Mouse (Mus musculus): ENCODE measurements around the gene Hist1h2ab.
"Not testable (repeated sequence)": the region's sequence is repeated elsewhere in the genome, so short reads cannot be mapped to it uniquely, and the experiment has no call there.

The Hist1h2ab gene

DNA sequence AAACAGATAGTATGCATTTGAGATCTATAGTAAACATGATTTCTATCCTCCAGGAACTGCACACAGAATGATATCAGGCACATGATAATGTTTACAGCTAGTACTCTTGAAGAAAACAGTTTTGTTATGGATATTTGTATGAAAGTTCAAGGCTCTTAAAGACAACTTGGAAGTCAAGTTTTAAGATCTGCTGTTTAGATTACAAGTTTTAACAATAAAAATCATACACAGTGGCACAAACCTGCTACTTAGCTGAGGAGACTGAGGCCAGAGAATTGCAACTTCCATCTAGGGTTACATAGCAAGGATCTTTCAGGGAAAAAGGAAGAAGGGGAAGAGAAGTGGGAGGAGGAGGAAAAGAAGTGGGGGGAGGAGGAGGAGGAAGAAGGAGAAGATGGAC, 4.1 kb downstream of the Hist1h2ab start:
- no peak for DNase-seq

DNA sequence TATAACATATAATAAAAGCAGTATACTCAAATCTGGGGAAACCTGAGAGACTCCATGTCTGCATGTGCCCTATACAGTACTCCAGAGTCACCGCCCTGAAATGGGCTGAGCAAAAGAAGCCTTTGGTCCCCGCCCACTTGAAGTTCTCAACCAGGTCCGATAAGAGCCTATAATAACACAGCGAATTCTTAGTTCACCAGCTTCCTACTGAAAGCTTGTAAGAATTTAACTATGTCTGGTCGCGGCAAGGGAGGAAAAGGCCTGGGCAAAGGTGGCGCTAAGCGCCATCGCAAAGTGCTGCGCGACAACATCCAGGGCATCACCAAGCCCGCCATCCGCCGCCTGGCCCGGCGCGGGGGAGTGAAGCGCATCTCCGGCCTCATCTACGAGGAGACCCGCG, 5.9 kb downstream of the Hist1h2ab start, which contains the start of gene Hist1h4b:
Gene Hist1h4b, plus strand, starts transcription at position 224 of the 400 bp plus-strand sequence.
- DNase-seq: peak; percentile 92 to 94

DNA sequence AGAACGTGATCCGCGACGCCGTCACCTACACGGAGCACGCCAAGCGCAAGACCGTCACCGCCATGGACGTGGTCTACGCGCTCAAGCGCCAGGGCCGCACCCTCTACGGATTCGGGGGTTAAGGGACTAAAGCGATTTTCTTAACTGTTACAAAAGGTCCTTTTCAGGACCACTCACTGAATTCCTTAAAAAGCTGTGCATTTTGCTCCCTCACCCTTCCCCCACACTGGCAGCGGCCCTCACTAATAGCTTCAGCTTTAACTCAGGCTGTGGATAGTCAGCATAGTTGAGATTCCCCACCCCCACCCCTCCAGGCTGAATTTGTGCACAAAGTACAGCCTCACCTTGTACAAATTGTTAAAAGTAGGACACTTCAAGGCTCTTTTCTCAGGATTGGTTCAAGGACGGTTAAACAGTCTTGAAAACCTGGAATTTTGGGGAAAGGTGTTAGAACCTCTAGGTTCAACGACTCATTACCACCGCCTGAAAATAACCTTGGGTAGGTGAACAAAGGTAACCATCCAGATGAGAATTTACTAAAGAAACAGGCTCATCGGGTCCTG, 6.4 kb downstream of the Hist1h2ab start:
- peak in 1 of 2 experiments; percentile 30 for DNase-seq

GRCm38 (mm10) chr13:23757921-23758320, 7.0 kb downstream of the Hist1h2ab start:
- no peak for DNase-seq

GRCm38 (mm10) chr13:23759251-23759771, 8.4 kb downstream of the Hist1h2ab start:
- no peak for DNase-seq

DNA sequence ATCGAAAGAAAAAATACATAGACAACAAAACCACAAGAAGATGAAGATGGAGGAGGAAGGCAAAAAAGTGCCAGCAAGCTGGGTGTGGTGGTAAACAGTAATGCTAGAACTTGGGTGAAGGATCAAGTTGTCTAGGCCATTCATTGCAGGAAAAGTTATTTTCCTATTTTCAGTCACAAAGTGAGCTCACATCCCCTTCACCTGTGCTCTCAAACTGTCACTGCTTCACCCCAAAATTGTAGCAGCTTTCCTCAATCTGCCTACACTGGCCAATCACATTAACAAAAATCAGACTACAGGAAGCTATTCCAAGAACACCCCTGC, 9.0 kb downstream of the Hist1h2ab start:
- no peak for DNase-seq

GRCm38 (mm10) chr13:23760240-23760971, 9.5 kb downstream of the Hist1h2ab start:
- no peak for DNase-seq

DNA sequence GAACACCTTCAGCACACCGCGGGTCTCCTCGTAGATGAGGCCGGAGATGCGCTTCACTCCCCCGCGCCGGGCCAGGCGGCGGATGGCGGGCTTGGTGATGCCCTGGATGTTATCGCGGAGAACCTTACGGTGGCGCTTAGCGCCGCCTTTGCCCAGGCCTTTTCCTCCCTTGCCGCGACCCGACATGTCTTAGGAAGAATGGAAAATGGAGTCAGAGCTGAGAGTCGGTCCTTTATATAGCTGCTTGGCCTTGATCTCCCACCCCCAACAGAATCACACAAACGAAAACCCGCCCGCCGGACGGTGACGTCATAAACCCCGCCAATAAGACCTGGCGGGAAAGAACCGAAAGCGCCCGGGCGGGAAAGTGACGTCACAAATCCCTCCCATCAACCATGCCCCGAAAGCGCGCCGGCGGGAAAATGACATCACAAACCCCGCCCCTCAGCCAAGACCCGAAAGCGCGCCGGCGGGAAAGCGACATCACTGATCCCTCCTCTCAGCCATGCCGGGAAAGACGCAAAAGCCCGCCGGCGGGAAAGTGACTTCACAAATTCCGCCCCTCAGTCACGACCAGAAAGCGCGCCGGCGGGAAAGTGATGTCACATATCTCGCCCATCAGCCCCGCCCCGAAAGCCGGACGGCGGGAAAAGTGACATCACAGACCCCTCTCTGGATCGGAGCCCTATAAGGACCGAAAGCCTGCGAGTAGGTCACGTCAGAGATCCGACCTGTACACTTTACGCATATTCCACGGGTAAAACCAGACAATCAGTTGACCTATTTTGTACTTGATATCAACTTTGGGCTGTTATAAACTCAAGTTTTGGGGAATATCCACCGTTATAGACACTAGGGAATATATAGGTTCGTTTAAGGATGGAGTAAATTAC, 10.3 kb downstream of the Hist1h2ab start, which contains the start of gene Hist1h4a:
Gene Hist1h4a, minus strand, starts transcription at position 259 of the 893 bp plus-strand sequence.
- DNase-seq: peak; percentile 99

GRCm38 (mm10) chr13:23761871-23762821, 11.2 kb downstream of the Hist1h2ab start, which contains the start of gene Hist1h3a:
Hist1h3a (minus strand) TSS chr13:23762386.
- peak; percentile 55 to 68 for DNase-seq

DNA sequence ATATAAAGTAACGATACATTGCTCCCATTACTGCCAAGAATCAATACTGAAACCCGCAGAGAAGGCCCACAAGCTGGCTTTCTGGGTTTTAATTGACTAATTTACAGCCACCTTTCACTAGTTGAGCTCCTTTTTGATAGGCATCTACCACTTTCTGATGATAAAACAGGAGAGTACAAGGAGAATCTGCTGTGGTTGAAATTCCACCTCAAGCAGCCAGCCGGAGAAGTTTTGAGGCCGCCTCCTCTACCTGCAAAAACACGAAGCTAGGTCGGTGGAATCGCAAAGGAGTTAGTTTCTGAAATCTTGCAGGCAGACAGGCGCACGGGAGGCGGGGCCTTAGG, 12.3 kb downstream of the Hist1h2ab start:
- DNase-seq: no peak

DNA sequence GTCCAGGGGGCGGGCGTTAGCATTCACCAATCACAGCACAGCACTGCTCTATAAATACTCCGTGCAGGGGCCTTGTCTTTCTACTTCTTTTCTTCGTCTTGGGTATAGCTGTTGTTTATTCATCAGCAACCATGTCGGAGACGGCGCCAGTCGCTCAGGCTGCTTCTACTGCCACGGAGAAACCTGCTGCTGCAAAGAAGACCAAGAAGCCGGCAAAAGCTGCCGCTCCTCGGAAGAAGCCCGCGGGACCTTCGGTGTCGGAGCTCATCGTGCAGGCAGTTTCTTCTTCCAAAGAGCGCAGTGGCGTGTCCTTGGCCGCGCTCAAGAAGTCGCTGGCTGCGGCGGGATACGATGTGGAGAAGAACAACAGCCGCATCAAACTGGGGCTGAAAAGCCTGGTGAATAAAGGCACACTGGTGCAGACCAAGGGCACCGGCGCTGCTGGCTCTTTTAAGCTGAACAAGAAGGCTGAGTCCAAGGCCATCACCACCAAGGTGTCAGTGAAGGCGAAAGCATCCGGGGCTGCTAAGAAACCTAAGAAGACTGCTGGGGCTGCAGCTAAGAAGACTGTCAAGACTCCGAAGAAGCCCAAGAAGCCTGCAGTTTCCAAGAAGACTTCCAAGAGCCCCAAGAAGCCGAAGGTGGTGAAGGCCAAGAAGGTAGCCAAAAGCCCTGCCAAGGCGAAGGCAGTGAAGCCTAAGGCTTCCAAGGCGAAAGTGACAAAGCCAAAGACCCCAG, 12.8 kb downstream of the Hist1h2ab start, which contains the start of gene Hist1h1a:
Gene Hist1h1a, plus strand, starts transcription at position 81 of the 738 bp plus-strand sequence.
- DNase-seq: peak; percentile 85 to 88

DNA sequence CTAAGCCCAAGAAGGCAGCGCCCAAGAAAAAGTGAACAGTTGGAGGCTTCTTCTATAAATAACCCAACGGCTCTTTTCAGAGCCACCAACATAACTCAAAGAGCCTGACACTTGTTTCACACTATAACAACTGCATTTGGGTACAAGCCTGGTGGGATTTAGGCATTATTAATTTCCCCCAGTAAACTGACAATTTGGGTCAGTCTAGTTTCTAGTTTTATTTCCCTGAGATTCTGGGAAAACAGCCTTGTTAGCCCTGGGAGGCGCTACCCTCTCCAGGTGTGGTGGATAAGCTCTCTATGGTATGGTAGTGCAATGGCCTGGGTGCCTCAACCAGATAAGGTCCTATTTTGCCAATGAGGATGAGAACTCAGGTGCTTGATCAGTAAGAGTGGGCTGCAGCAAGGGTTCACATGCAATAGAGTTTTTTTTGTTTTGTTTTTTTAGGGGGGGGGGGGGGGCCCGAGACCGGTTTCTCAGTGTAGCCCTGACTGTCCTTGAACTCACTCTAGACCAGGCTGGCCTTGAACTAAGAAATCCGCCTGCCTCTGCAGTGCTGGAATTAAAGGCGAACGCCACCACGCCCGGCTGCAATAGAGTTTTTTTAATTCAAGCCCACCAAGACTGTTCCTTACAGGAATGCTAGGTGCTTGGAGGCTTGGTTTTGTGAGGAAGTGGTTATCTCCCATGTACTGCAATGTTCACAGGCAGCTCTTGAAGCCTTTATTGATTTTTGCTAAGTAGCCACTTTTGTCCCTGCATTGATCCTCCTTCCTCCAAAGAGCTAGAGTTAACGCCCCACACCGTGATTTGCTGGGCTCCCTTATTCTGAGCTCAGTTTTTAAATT, 13.6 kb downstream of the Hist1h2ab start:
- no peak for DNase-seq

DNA sequence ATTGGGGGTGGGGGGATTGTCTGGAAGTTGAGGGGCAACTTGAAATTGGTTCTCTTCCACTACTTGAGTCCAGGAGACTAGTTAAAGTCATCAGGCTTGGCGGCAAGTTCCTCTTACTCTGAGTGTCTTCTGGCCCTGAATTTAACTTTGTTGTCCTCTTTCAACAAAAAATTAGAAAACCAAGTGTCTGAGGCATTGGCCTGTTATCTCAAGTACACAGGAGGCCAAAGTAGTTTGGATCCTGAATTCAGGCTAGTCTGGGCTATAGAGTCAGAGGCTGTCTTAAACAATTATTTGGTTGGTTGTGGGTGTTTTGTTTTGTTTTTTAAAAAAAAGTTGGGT, 14.2 kb downstream of the Hist1h2ab start:
- no peak for DNase-seq

DNA sequence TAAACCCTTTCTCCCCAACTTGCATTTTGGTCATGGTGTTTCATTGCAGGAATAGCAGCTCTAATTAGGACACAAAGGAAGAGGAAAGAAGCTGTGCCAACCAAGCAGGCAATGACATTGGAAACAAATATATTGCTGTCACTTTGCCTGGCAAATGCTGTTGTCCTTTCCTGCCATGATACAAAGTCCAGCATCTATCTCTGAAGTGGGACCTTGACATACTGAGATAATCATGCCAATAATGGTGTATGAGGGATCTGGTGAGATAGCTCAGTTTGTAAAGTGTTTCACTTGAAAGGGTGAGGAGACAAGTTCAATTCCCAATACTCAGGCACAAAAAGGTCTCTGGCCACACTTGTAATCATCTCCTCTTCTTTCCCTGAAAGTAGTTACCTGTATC, 15.8 kb downstream of the Hist1h2ab start:
- DNase-seq: no peak

- no peak for DNase-seq
These were observed 18.0 kb downstream of the Hist1h2ab start for GRCm38 (mm10) chr13:23768834-23769397.

DNA sequence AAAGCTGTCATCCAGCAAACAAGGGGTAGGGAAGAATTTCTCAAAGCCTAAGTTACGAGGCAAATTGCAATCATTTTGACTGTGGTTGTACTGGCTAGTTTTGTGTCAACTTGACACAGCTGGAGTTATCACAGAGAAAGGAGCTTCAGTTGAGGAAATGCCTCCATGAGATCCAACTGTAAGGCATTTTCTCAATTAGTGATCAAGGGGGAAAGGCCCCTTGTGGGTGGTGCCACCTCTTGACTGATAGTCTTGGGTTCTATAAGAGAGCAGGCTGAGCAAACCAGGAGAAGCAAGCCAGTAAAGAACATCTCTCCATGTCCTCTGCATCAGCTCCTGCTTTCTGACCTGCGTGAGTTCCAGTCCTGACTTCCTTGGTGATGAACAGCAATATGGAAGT, 18.7 kb downstream of the Hist1h2ab start, which contains the start of gene Trim38:
Gene Trim38, plus strand, starts transcription at position 301 of the 400 bp plus-strand sequence.
- DNase-seq: not testable (repeated sequence)

DNA sequence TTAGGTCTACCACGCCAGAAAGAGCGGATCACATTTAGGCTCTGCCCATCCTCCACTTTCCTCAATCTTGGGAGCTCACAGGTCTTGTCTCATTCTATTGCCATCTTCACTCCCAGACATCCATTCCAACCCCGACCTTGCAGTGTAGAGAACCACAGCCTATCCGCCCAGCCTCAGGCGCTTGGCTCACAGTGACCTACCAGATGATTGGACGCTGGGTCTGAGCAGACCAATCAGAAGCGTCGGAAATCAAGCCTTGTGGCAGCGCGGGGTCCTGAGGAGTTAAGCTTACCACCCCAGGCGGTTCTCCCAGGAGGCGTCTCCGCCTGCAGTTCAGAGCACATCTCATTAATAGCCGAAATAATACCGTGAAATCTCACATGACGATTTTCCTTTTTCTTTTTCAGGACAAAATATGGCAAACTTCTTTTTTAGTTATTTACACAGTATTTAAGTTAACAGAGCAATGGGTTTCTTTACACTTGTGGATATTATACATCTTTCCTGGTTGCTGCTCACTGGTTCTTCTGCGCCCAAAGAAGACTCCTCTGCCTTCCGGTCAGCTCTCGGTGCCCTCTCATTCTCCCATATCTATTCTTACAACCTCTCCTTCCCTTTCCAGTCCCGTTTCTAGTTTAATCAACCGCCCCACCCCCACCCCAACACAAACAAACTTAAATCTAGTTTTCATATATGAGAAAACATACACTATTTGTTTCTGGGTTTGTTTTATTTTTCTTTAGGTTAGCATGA, 21.8 kb downstream of the Hist1h2ab start:
- peak; percentile 27 to 29 for DNase-seq

DNA sequence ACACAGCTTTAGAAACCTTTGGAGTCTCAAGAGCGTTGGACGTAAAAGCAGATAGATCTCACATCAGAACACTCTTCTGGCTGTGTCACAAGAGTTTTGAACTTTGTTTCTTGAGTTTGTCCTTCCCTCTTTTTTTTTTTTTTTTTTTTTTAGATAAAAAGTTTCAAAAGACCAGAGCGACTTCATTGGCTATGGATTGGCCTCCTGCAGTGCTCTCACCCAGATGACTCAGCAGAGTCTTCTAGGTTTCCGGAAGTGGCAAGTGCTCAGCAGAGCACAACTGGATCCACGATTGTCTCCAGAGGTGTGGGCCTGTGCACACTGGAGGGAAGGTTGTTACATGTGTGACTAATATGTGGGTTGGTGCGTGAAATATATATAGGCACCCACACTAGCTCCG, 27.4 kb downstream of the Hist1h2ab start:
- no peak for DNase-seq

DNA sequence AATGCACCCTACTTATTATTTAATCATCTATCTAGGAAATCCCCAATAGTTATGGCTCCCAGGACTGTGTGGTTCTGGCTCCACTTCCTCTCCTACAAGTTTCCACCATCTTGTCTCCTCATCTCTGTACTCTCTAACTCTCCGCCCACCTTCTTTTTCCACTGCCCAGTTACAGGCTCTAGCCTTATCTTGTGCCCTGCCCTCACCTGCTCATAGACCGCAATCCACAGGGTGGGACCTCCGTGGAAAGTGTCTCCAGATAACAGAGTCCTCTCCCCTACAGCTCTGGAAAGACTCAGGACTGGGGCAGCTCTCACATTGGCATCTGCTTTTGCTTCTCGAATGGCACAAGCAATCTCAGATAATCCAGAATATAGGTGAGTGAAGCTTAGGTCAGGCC, 28.1 kb downstream of the Hist1h2ab start:
- no peak for DNase-seq

All from kidney, postnatal 36 days (tissue).